Mouse (Mus musculus) hindbrain, embryonic 10.5 days (tissue): ENCODE results near the gene Kif3a. TPM values are rescaled to one million over a fixed set of nuclear protein-coding genes. Genes with fewer than 3 reads are reported as not detected.

ENCODE experiments used
- DNase-seq: peaks from one replicate; pipeline ENCODE4 v3.0.0-alpha.2; 2017; ENCODE audit warnings: low spot score
- H3K27ac ChIP-seq: fragments of 300-500 bp; sonication (generic); 2 replicates; pipeline ENCODE4 v1.5.1; 2016; ENCODE audit warnings: mild to moderate bottlenecking, moderate library complexity
- H3K27me3 ChIP-seq: fragments of 300-500 bp; sonication (generic); 2 replicates; pipeline ENCODE4 v1.6.1; 2016; ENCODE audit warnings: mild to moderate bottlenecking; ENCODE audit not compliant: poor library complexity, insufficient read depth, severe bottlenecking
- H3K36me3 ChIP-seq: fragments of 300-500 bp; sonication (generic); 2 replicates; pipeline ENCODE4 v1.6.1; 2016; ENCODE audit warnings: mild to moderate bottlenecking, moderate library complexity
- H3K4me1 ChIP-seq: fragments of 300-500 bp; sonication (generic); replicated peaks from 2 replicates; pipeline ENCODE4 v1.6.1; 2016; ENCODE audit warnings: mild to moderate bottlenecking
- H3K4me3 ChIP-seq: fragments of 300-500 bp; sonication (generic); 2 replicates; pipeline ENCODE4 v1.5.1; 2016; ENCODE audit warnings: mild to moderate bottlenecking, moderate library complexity
- H3K9me3 ChIP-seq: fragments of 300-500 bp; sonication (generic); 2 replicates; pipeline ENCODE4 v1.6.1; 2016; ENCODE audit warnings: mild to moderate bottlenecking, moderate library complexity
- WGBS: fragments of 180-500 bp; shearing (Covaris S2); methylation state at CpG from one replicate; pipeline ENCODE4 v1.1.7; 2016; 5-methylcytosine and 5-hydroxymethylcytosine counted together
- polyA plus RNA-seq: library from polyadenylated mRNA; unstranded; fragments of >200 nt; fragmentation: Nextera tagmentation; extraction: Ambion mirVana; gene quantifications from 2 replicates; pipeline ENCODE4 v1.2.1, GENCODE M21; 2016

Gene Kif3a
- polyA plus RNA-seq, 1 experiment from 2014 or later: 67.8 TPM

GRCm38 (mm10) chr11:53622440-53622806, 55.2 kb downstream of the Kif3a start:
- Histone ChIP-seq H3K36me3 (no peaks in the 10 kb centered on the region), H3K27me3 (peaks cover 6% of the 10 kb centered on the region), H3K4me3 (no peak overlapping the region), H3K4me1 (peaks cover 14% of the 10 kb centered on the region), H3K9me3 (no peaks in the 10 kb centered on the region), H3K27ac (no peak overlapping the region)
- no peak for DNase-seq
- 79% methylated on average over 6 of the region's 6 CpGs for WGBS

DNA sequence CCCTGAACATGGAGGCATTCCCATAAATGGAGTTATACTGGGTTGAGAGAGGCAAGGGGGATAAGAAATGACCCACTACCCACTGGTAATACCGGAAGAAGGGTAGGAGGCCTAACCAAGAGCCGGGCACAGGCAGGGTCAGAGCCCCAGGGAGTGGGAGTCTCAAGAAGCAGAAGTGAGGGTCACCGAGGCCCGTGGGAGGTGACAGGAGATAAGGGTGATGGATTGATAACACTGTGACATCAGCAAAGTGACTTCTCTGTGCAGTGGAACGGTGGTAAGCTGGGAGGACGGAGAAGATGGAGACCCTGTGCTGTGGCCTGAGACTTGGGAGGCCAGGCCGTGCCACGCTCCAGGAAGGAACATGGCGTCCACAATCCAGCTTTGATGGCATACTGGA, 56.4 kb downstream of the Kif3a start:
- Histone ChIP-seq H3K36me3 (no peaks in the 10 kb centered on the region), H3K4me1 (peaks cover 14% of the 10 kb centered on the region; the same call in 1 of the 2 replicates), H3K27ac (no peak overlapping the region), H3K4me3 (no peak overlapping the region), H3K9me3 (no peaks in the 10 kb centered on the region), H3K27me3 (peaks cover 6% of the 10 kb centered on the region)
- WGBS: 92% methylated on average over 9 of the region's 9 CpGs
- DNase-seq: no peak

DNA sequence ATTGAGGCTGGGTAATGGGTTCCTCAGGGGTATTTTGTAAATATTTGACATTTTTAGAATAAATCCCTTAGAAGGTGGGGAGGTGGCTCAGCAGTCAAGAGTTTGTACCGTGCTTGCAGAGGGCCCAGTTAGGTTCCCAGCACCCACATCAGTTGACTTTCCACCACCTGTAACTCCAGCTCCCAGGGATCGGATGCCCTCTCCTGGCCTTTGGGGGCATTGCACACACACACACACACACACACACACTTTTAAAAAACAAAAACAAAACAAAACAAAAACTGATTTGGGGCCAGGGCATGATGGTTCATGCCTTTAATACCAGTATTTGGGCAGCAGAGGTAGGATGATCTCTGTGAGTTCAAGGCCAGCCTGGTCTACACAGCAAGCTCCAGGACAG, 56.9 kb downstream of the Kif3a start:
- Histone ChIP-seq H3K27ac (no peak overlapping the region), H3K4me1 (peaks cover 14% of the 10 kb centered on the region; the same call in 1 of the 2 replicates), H3K27me3 (peaks cover 6% of the 10 kb centered on the region), H3K9me3 (no peaks in the 10 kb centered on the region), H3K36me3 (no peaks in the 10 kb centered on the region), H3K4me3 (no peak overlapping the region)
- DNase-seq: no peak
- WGBS: 97% methylated on average over 2 of the region's 2 CpGs

GRCm38 (mm10) chr11:53626802-53627373, 59.7 kb downstream of the Kif3a start:
- WGBS: 76% methylated on average over 17 of the region's 17 CpGs
- peaks cover 6% of the 10 kb centered on the region for H3K27me3 ChIP-seq
- H3K4me1 ChIP-seq: peaks cover 14% of the 10 kb centered on the region; the same call in 1 of the 2 replicates
- H3K4me3 ChIP-seq: no peak overlapping the region
- no peak overlapping the region for H3K27ac ChIP-seq
- no peak for DNase-seq
- H3K9me3 ChIP-seq: no peaks in the 10 kb centered on the region
- H3K36me3 ChIP-seq: no peaks in the 10 kb centered on the region

GRCm38 (mm10) chr11:53627859-53628258, 60.7 kb downstream of the Kif3a start:
- DNase-seq: peak; percentile 78
- Histone ChIP-seq H3K9me3 (no peaks in the 10 kb centered on the region), H3K27ac (no peak overlapping the region), H3K4me1 (peaks cover 14% of the 10 kb centered on the region; the same call in 1 of the 2 replicates), H3K4me3 (no peak overlapping the region), H3K27me3 (peaks cover 7% of the 10 kb centered on the region), H3K36me3 (no peaks in the 10 kb centered on the region)
- 7% methylated on average over 1 of the region's 1 CpGs for WGBS

- Histone ChIP-seq H3K9me3 (no peaks in the 10 kb centered on the region), H3K27ac (no peak overlapping the region), H3K36me3 (no peaks in the 10 kb centered on the region), H3K27me3 (peaks cover 42% of the 10 kb centered on the region), H3K4me3 (no peak overlapping the region), H3K4me1 (peaks cover 24% of the 10 kb centered on the region)
- WGBS: 71% methylated on average over 14 of the region's 14 CpGs
- peak; percentile 24 for DNase-seq
Measured at GRCm38 (mm10) chr11:53632122-53632733, 65.0 kb downstream of the Kif3a start.

DNA sequence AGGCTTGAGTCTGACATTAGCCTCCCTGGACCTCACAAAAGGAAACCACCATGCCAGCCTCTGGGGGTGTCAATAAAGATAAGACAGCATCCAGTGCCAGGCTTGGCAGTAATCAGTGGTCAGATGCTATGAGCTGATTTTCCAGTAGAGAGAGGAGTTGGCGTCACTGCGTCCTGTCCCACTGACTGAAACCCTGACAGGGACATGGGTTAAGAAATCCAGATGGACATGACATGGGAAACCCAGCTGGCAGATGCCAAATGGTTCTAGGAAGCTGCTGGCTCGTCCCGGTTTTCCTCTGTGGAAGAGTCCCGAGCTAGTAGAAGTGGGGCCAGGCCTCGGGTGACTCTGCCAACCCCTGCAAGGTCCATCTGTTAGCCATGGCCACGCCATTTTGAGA, 66.5 kb downstream of the Kif3a start:
- no peak overlapping the region for H3K27ac ChIP-seq
- 88% methylated on average over 7 of the region's 7 CpGs for WGBS
- no peak for DNase-seq
- no peaks in the 10 kb centered on the region for H3K36me3 ChIP-seq
- H3K4me1 ChIP-seq: peaks cover 18% of the 10 kb centered on the region
- no peaks in the 10 kb centered on the region for H3K9me3 ChIP-seq
- no peak overlapping the region for H3K4me3 ChIP-seq
- peaks cover 49% of the 10 kb centered on the region for H3K27me3 ChIP-seq

DNA sequence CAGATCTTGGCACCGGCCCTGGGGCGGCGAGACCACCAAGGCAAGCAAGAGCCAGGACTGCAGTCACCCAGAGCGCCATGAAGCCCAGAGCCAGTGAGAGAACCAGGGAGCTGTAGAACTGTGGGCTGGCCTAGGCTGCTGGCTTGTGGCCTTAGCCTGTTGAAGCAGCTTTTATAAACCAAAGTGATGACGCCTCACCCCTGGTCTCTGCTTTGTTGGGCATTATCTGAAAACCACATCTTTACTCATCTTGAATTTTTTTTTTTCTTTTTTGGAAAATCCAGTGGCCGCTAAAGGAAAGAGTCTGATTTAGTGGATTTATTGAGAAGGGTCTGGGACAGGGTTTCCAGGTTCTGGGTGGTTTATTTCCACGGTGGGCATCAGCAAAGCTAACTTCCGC, 67.4 kb downstream of the Kif3a start, which contains the start of gene Il13:
TSS of gene Il13 (minus strand) at position 147 of the 400 bp plus-strand sequence.
- H3K4me1 ChIP-seq: peaks cover 18% of the 10 kb centered on the region
- DNase-seq: no peak
- H3K9me3 ChIP-seq: no peaks in the 10 kb centered on the region
- 91% methylated on average over 8 of the region's 8 CpGs for WGBS
- H3K27me3 ChIP-seq: peaks cover 49% of the 10 kb centered on the region
- H3K36me3 ChIP-seq: no peaks in the 10 kb centered on the region
- no peak within 1 kb of the TSS for H3K27ac ChIP-seq
- H3K4me3 ChIP-seq: no peak within 1 kb of the TSS

DNA sequence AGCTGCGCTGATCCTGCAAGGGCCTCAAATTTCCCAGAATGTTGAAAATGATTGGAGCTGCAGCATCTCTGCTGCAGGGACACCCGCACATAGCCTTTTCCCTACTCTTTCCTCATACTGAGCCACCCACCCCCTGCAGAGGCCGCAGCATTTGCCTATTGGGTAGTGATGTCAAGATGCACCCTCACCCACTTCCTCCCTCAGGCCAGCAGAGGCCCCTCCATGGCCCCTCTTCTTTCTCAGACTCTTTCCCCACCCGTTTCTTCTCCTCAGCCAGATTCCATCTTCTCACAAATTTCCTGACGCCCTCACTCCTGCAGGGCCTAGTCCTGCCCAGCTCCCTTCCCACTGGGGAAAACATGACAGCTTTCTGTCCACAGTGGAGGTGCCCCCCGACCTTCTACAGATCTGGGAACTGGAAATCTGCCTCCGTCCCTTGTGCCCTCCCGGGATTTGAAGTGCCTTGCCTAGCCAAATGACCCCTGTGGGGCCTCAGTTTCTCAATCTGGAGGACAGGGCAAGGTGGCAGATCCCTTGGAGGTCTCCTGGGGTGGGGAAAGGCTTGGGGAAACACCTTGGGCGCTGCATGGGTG, 68.5 kb downstream of the Kif3a start:
- Histone ChIP-seq H3K27ac (peak overlapping the region; percentile 66), H3K36me3 (no peaks in the 10 kb centered on the region), H3K27me3 (peaks cover 49% of the 10 kb centered on the region), H3K9me3 (no peaks in the 10 kb centered on the region), H3K4me3 (peak overlapping the region; percentile 54), H3K4me1 (peaks cover 18% of the 10 kb centered on the region)
- 35% methylated on average over 9 of the region's 9 CpGs for WGBS
- DNase-seq: no peak

- peak; percentile 17 for DNase-seq
- Histone ChIP-seq H3K27me3 (peaks cover 49% of the 10 kb centered on the region), H3K27ac (peak overlapping the region; percentile 66), H3K9me3 (no peaks in the 10 kb centered on the region), H3K4me3 (peak overlapping the region; percentile 54), H3K36me3 (no peaks in the 10 kb centered on the region), H3K4me1 (peaks cover 18% of the 10 kb centered on the region)
- WGBS: 2% methylated on average over 40 of the region's 40 CpGs
Measured at GRCm38 (mm10) chr11:53636183-53636646, 69.0 kb downstream of the Kif3a start.

GRCm38 (mm10) chr11:53637046-53637802, 70.0 kb downstream of the Kif3a start:
- DNase-seq: peak; percentile 38
- WGBS: 24% methylated on average over 21 of the region's 21 CpGs
- Histone ChIP-seq H3K27me3 (peaks cover 49% of the 10 kb centered on the region), H3K27ac (no peak overlapping the region), H3K4me1 (peaks cover 18% of the 10 kb centered on the region), H3K9me3 (no peaks in the 10 kb centered on the region), H3K4me3 (no peak overlapping the region), H3K36me3 (no peaks in the 10 kb centered on the region)

GRCm38 (mm10) chr11:53637803-53638260, 70.7 kb downstream of the Kif3a start:
- DNase-seq: no peak
- H3K27me3 ChIP-seq: peaks cover 49% of the 10 kb centered on the region
- H3K4me1 ChIP-seq: peaks cover 18% of the 10 kb centered on the region
- H3K36me3 ChIP-seq: no peaks in the 10 kb centered on the region
- H3K9me3 ChIP-seq: no peaks in the 10 kb centered on the region
- WGBS: 81% methylated on average over 10 of the region's 10 CpGs
- no peak overlapping the region for H3K4me3 ChIP-seq
- no peak overlapping the region for H3K27ac ChIP-seq
